Mouse (Mus musculus): ENCODE measurements around the gene Mob3b. TPM values are rescaled to one million over a fixed set of nuclear protein-coding genes. Genes with fewer than 3 reads are reported as not detected.

Gene Mob3b
- polyA plus RNA-seq, 1 experiment = 4.0 TPM

DNA sequence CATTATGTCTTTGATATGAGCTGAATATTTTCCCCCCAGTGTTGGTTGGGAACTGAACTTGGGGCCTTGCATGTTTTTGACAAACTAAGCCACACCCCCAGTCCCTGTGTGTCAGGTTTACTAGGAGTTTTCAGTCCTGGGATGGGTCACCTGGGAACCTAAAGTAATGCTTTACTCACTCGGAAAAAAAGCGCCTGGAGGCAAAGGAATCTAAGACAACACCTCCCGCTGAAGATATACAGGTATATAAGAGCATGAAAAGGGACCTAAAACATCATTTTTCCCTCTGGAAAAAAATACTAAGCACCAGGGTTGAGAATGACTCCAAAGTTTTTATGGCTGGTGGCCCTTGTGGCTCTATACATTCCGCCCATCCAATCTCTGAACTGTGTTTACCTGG is 5.5 kb downstream of the Mob3b start, which contains the start of gene Ifnk:
Gene Ifnk, plus strand, starts transcription at position 301 of the 400 bp plus-strand sequence.
- no peaks in the 10 kb centered on the region for H3K4me1 ChIP-seq (ENCODE audit: control insufficient read depth, insufficient read depth, low read length)
- no peak within 1 kb of the TSS for H3K4me3 ChIP-seq (ENCODE audit: insufficient read depth, low read length)
- TF ChIP-seq CTCF (IDR thresholded peaks at IDR 0.05; ENCODE audit: extremely low read depth, insufficient read depth, low read length) (no peak), POLR2A (IDR thresholded peaks at IDR 0.05; ENCODE audit: extremely low read depth, insufficient read depth, low read length) (no peak)

GRCm38 (mm10) chr4:35150706-35151105 is 6.6 kb downstream of the Mob3b start:
- no peaks in the 10 kb centered on the region for H3K4me1 ChIP-seq (ENCODE audit: control insufficient read depth, insufficient read depth, low read length)
- TF ChIP-seq POLR2A (IDR thresholded peaks at IDR 0.05; ENCODE audit: extremely low read depth, insufficient read depth, low read length) (no peak), CTCF (IDR thresholded peaks at IDR 0.05; ENCODE audit: extremely low read depth, insufficient read depth, low read length) (no peak)
- H3K4me3 ChIP-seq (ENCODE audit: insufficient read depth, low read length) = no peak overlapping the region
- no peak overlapping the region for H3K27ac ChIP-seq (ENCODE audit: insufficient read depth, low read length)

More for the DNA sequence above, 5.5 kb downstream of the Mob3b start, which contains the start of gene Ifnk:
- no peak within 1 kb of the TSS for H3K27ac ChIP-seq (ENCODE audit: insufficient read depth, low read length)

GRCm38 (mm10) chr4:35148326-35148725 is 9.0 kb downstream of the Mob3b start:
- TF ChIP-seq POLR2A (IDR thresholded peaks at IDR 0.05; ENCODE audit: extremely low read depth, insufficient read depth, low read length) = no peak
- TF ChIP-seq CTCF (IDR thresholded peaks at IDR 0.05; ENCODE audit: extremely low read depth, insufficient read depth, low read length) = no peak
- H3K4me3 ChIP-seq (ENCODE audit: insufficient read depth, low read length) = no peak overlapping the region

GRCm38 (mm10) chr4:35146597-35146996 is 10.7 kb downstream of the Mob3b start:
- H3K4me1 ChIP-seq (ENCODE audit: control insufficient read depth, insufficient read depth, low read length) = no peaks in the 10 kb centered on the region
- H3K27ac ChIP-seq (ENCODE audit: insufficient read depth, low read length) = no peak overlapping the region
- TF ChIP-seq POLR2A (IDR thresholded peaks at IDR 0.05; ENCODE audit: extremely low read depth, insufficient read depth, low read length) = no peak
- TF ChIP-seq CTCF (IDR thresholded peaks at IDR 0.05; ENCODE audit: extremely low read depth, insufficient read depth, low read length) = no peak

More at GRCm38 (mm10) chr4:35148326-35148725, 9.0 kb downstream of the Mob3b start:
- no peak overlapping the region for H3K27ac ChIP-seq (ENCODE audit: insufficient read depth, low read length)
- no peaks in the 10 kb centered on the region for H3K4me1 ChIP-seq (ENCODE audit: control insufficient read depth, insufficient read depth, low read length)

GRCm38 (mm10) chr4:35145726-35146125 is 11.6 kb downstream of the Mob3b start:
- Histone ChIP-seq H3K27ac (ENCODE audit: insufficient read depth, low read length) (no peak overlapping the region), H3K4me3 (ENCODE audit: insufficient read depth, low read length) (no peak overlapping the region), H3K4me1 (ENCODE audit: control insufficient read depth, insufficient read depth, low read length) (no peaks in the 10 kb centered on the region)
- no peak for TF ChIP-seq POLR2A (IDR thresholded peaks at IDR 0.05; ENCODE audit: extremely low read depth, insufficient read depth, low read length)

More at GRCm38 (mm10) chr4:35146597-35146996, 10.7 kb downstream of the Mob3b start:
- no peak overlapping the region for H3K4me3 ChIP-seq (ENCODE audit: insufficient read depth, low read length)

- H3K27ac ChIP-seq (ENCODE audit: insufficient read depth, low read length) = no peak overlapping the region
- no peak overlapping the region for H3K4me3 ChIP-seq (ENCODE audit: insufficient read depth, low read length)
- no peak for TF ChIP-seq POLR2A (IDR thresholded peaks at IDR 0.05; ENCODE audit: extremely low read depth, insufficient read depth, low read length)
- no peak for TF ChIP-seq CTCF (IDR thresholded peaks at IDR 0.05; ENCODE audit: extremely low read depth, insufficient read depth, low read length)
- H3K4me1 ChIP-seq (ENCODE audit: control insufficient read depth, insufficient read depth, low read length) = no peaks in the 10 kb centered on the region
Measured at GRCm38 (mm10) chr4:35143472-35144102, 13.7 kb downstream of the Mob3b start.

DNA sequence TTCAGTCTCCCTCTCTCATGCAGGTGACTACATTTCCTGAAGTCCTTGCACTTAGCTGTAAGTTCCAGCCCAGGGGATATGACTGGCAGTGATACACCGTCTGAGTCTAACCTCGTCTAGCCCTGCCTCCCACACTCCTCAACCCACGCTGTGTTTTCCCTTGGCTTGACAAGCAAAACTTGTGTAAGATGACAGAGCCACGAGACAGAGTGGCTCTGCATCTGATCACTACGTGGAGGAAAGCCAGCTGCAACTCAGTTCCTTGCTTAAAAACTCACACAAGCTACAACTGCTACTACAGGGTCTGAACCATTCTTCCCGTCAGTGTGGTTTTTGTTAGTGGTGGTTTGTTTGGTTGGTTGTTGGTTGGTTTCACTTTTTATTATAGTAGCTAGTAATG is 17.0 kb downstream of the Mob3b start:
- Histone ChIP-seq H3K4me1 (ENCODE audit: control insufficient read depth, insufficient read depth, low read length) (no peaks in the 10 kb centered on the region), H3K27ac (ENCODE audit: insufficient read depth, low read length) (no peak overlapping the region), H3K4me3 (ENCODE audit: insufficient read depth, low read length) (no peak overlapping the region)
- TF ChIP-seq POLR2A (IDR thresholded peaks at IDR 0.05; ENCODE audit: extremely low read depth, insufficient read depth, low read length) (no peak), CTCF (IDR thresholded peaks at IDR 0.05; ENCODE audit: extremely low read depth, insufficient read depth, low read length) (no peak)

DNA sequence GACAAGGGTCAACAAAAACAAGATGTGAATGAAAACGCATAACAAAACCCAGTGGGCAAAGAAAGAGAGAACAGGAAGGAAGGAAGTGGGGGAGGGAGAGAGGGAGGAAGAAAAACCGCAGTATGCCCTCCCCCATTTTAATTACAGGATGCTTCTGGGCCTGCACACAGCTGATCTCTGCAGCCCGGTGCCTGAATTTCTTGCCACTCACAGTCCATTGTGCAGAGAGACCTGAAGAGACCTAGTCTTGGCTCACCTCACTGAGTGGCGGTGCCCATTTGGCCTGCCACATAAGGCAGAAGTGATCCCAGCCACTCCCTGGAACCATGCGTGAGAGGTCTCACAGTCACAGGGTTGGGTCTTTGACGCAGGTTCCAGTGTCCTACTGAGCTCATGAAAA is 19.2 kb downstream of the Mob3b start:
- no peak overlapping the region for H3K27ac ChIP-seq (ENCODE audit: insufficient read depth, low read length)
- no peak overlapping the region for H3K4me3 ChIP-seq (ENCODE audit: insufficient read depth, low read length)
- H3K4me1 ChIP-seq (ENCODE audit: control insufficient read depth, insufficient read depth, low read length) = no peaks in the 10 kb centered on the region
- TF ChIP-seq CTCF (IDR thresholded peaks at IDR 0.05; ENCODE audit: extremely low read depth, insufficient read depth, low read length) (no peak), POLR2A (IDR thresholded peaks at IDR 0.05; ENCODE audit: extremely low read depth, insufficient read depth, low read length) (no peak)

DNA sequence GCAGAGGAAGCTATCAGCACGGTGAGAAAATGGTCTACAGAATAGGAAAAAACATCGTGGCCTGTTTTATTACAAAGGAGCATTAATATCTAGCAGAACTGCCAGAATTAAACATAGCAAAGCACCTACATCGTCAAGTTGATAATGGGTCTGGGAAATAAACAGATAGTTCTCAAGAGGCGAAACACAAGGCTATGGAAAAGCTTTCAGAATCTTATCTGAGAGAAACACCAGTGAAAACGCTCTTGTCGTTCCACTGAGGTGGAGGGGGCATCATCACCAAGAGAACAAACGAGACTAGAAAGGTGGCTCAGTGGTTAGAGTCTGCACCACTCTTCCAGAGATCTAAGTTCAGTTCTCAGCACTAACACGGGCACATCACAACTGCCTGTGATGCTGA is 20.3 kb downstream of the Mob3b start:
- no peaks in the 10 kb centered on the region for H3K4me1 ChIP-seq (ENCODE audit: control insufficient read depth, insufficient read depth, low read length)
- H3K27ac ChIP-seq (ENCODE audit: insufficient read depth, low read length) = no peak overlapping the region
- no peak for TF ChIP-seq CTCF (IDR thresholded peaks at IDR 0.05; ENCODE audit: extremely low read depth, insufficient read depth, low read length)
- no peak for TF ChIP-seq POLR2A (IDR thresholded peaks at IDR 0.05; ENCODE audit: extremely low read depth, insufficient read depth, low read length)
- H3K4me3 ChIP-seq (ENCODE audit: insufficient read depth, low read length) = no peak overlapping the region

GRCm38 (mm10) chr4:35135806-35136205 is 21.5 kb downstream of the Mob3b start:
- Histone ChIP-seq H3K27ac (ENCODE audit: insufficient read depth, low read length) (no peak overlapping the region), H3K4me3 (ENCODE audit: insufficient read depth, low read length) (no peak overlapping the region), H3K4me1 (ENCODE audit: control insufficient read depth, insufficient read depth, low read length) (no peaks in the 10 kb centered on the region)
- TF ChIP-seq CTCF (IDR thresholded peaks at IDR 0.05; ENCODE audit: extremely low read depth, insufficient read depth, low read length) = no peak
- no peak for TF ChIP-seq POLR2A (IDR thresholded peaks at IDR 0.05; ENCODE audit: extremely low read depth, insufficient read depth, low read length)
